Mouse (Mus musculus) embryonic facial prominence, embryonic 13.5 days (tissue): ENCODE measurements around the gene Ephx3. TPM values are rescaled to one million over a fixed set of nuclear protein-coding genes. Genes with fewer than 3 reads are reported as not detected.

Experiments used
- ATAC-seq: fragments of 200-750 bp; cut with Nextera tagmentation; 2 replicates; pipeline ENCODE4 v1.8.0; 2017; ENCODE audit warnings: low read depth; ENCODE audit not compliant: insufficient number of reproducible peaks, insufficient read depth, low FRiP score, low TSS enrichment
- H3K27ac ChIP-seq: fragments of 300-500 bp; sonication (generic); 2 replicates; pipeline ENCODE4 v1.5.1; 2015; ENCODE audit warnings: moderate library complexity, mild to moderate bottlenecking, inconsistent platforms
- H3K27me3 ChIP-seq: fragments of 300-500 bp; sonication (generic); 2 replicates; pipeline ENCODE4 v1.6.1; 2015; ENCODE audit warnings: mild to moderate bottlenecking, inconsistent platforms
- H3K36me3 ChIP-seq: fragments of 300-500 bp; sonication (generic); 2 replicates; pipeline ENCODE4 v1.6.1; 2015; ENCODE audit warnings: mild to moderate bottlenecking, inconsistent platforms
- H3K4me1 ChIP-seq: fragments of 300-500 bp; sonication (generic); 2 replicates; pipeline ENCODE4 v1.6.1; 2015; ENCODE audit warnings: inconsistent platforms
- H3K4me2 ChIP-seq: fragments of 300-500 bp; sonication (generic); 2 replicates; pipeline ENCODE4 v1.6.1; 2015; ENCODE audit warnings: moderate library complexity, mild to moderate bottlenecking, inconsistent platforms
- H3K4me3 ChIP-seq: fragments of 300-500 bp; sonication (generic); 2 replicates; pipeline ENCODE4 v1.5.1; 2015; ENCODE audit warnings: mild to moderate bottlenecking, inconsistent platforms
- H3K9ac ChIP-seq: fragments of 300-500 bp; sonication (generic); 2 replicates; pipeline ENCODE4 v1.6.1; 2015; ENCODE audit warnings: mild to moderate bottlenecking, inconsistent platforms
- H3K9me3 ChIP-seq: fragments of 300-500 bp; sonication (generic); 2 replicates; pipeline ENCODE4 v1.6.1; 2016; ENCODE audit warnings: inconsistent platforms
- WGBS: fragments of 180-500 bp; shearing (Covaris S2); methylation state at CpG from one replicate; pipeline ENCODE4 v1.1.7; 2015; ENCODE audit warnings: mixed read lengths; 5-methylcytosine and 5-hydroxymethylcytosine counted together
- polyA plus RNA-seq: library from polyadenylated mRNA; unstranded; fragments of >200 nt; fragmentation: Nextera tagmentation; extraction: Ambion mirVana; gene quantifications from 2 replicates; pipeline ENCODE4 v1.2.1, GENCODE M21; 2015

Ephx3 gene
- polyA plus RNA-seq, 1 experiment from 2014 or later = 1.1 TPM

- WGBS = 93% methylated on average over 8 of the region's 8 CpGs
- H3K27me3 ChIP-seq = no peaks in the 10 kb centered on the region
- H3K9ac ChIP-seq = no peak overlapping the region; the same call in 1 of the 2 replicates
- no peaks in the 10 kb centered on the region for H3K9me3 ChIP-seq
- H3K36me3 ChIP-seq = peaks cover 86% of the 10 kb centered on the region
- H3K4me1 ChIP-seq = peaks cover 4% of the 10 kb centered on the region; the same call in 1 of the 2 replicates
- ATAC-seq = no peak
- no peak overlapping the region for H3K4me3 ChIP-seq
- H3K4me2 ChIP-seq = no peak overlapping the region
- no peak overlapping the region for H3K27ac ChIP-seq
These were observed 42.6 kb downstream of the Ephx3 start for GRCm38 (mm10) chr17:32146718-32147117.

GRCm38 (mm10) chr17:32142907-32143854 lies 46.2 kb downstream of the Ephx3 start:
- H3K4me2 ChIP-seq = peak overlapping the region; percentile 48
- H3K4me1 ChIP-seq = peaks cover 4% of the 10 kb centered on the region; the same call in 1 of the 2 replicates
- no peaks in the 10 kb centered on the region for H3K9me3 ChIP-seq
- peak; percentile 28; the same call in 1 of the 2 replicates for ATAC-seq
- H3K27ac ChIP-seq = no peak overlapping the region; the same call in 1 of the 2 replicates
- no peaks in the 10 kb centered on the region for H3K27me3 ChIP-seq
- peak overlapping the region; percentile 58 for H3K9ac ChIP-seq
- H3K36me3 ChIP-seq = peaks cover 90% of the 10 kb centered on the region
- WGBS = 31% methylated on average over 38 of the region's 39 CpGs
- peak overlapping the region; percentile 16; the same call in 1 of the 2 replicates for H3K4me3 ChIP-seq

- 93% methylated on average over 1 of the region's 1 CpGs for WGBS
- Histone ChIP-seq H3K4me3 (no peak overlapping the region), H3K4me1 (peaks cover 4% of the 10 kb centered on the region; the same call in 1 of the 2 replicates), H3K27ac (no peak overlapping the region), H3K9me3 (no peaks in the 10 kb centered on the region), H3K4me2 (no peak overlapping the region), H3K27me3 (no peaks in the 10 kb centered on the region), H3K36me3 (peaks cover 90% of the 10 kb centered on the region), H3K9ac (no peak overlapping the region)
- no peak for ATAC-seq
These were observed 47.1 kb downstream of the Ephx3 start for GRCm38 (mm10) chr17:32142234-32142633.

Other genes starting within 250 kb of the Ephx3 start
- gene Rrp1b, start 153.4 kb downstream of the Ephx3 start, polyA plus RNA-seq = 75.8 and 82.2 TPM in 2 replicates
- gene Hsf2bp, start 153.2 kb downstream of the Ephx3 start, polyA plus RNA-seq = 0.41 and 0.56 TPM in 2 replicates
- 16.1 and 16.8 TPM in 2 replicates for gene Notch3, start 22.7 kb downstream of the Ephx3 start, polyA plus RNA-seq
- 106 and 117 TPM in 2 replicates for gene Brd4, start 95.2 kb upstream of the Ephx3 start, polyA plus RNA-seq
- gene Akap8, start 131.7 kb upstream of the Ephx3 start, polyA plus RNA-seq = 120 and 123 TPM in 2 replicates
- 110 and 113 TPM in 2 replicates for gene Akap8l, start 161.1 kb upstream of the Ephx3 start, polyA plus RNA-seq
- 25.3 and 28.7 TPM in 2 replicates for gene Wiz, start 199.9 kb upstream of the Ephx3 start, polyA plus RNA-seq
- gene Rasal3, start 214.0 kb upstream of the Ephx3 start, polyA plus RNA-seq = 1.2 and 1.5 TPM in 2 replicates
- 0.08 and 0.15 TPM in 2 replicates for gene Pglyrp2, start 234.6 kb upstream of the Ephx3 start, polyA plus RNA-seq